Mouse (Mus musculus) testis, postnatal 10 days (tissue): ENCODE measurements around the gene Olfr713.
A peak's percentile ranks its signal among the peaks of the same experiment; 100 is the strongest.

Experiments
- DNase-seq: peaks from one replicate; pipeline ENCODE4 v3.0.0; 2021; ENCODE audit warnings: low spot score

Olfr713 gene

GRCm38 (mm10) chr7:107030874-107031273 is at the start of gene Olfr713:
Olfr713 (plus strand) TSS chr7:107031174.
- DNase-seq, result no peak

GRCm38 (mm10) chr7:106985236-106985635 is 45.7 kb upstream of the Olfr713 start:
- no peak for DNase-seq

- no peak for DNase-seq
These were observed 30.2 kb upstream of the Olfr713 start for GRCm38 (mm10) chr7:107000798-107001197.

GRCm38 (mm10) chr7:107004169-107004568 is 26.8 kb upstream of the Olfr713 start:
- DNase-seq, result no peak

- no peak for DNase-seq
These were observed 25.0 kb upstream of the Olfr713 start, which contains the start of gene Olfr2 for GRCm38 (mm10) chr7:107005972-107006371. Olfr2 (minus strand) TSS chr7:107006072.

GRCm38 (mm10) chr7:107039934-107040563 is 9.1 kb downstream of the Olfr713 start:
- no peak for DNase-seq

- DNase-seq, result no peak
These were observed 12.2 kb downstream of the Olfr713 start for GRCm38 (mm10) chr7:107043136-107043535.

- no peak for DNase-seq
These were observed 13.4 kb downstream of the Olfr713 start for GRCm38 (mm10) chr7:107044407-107044806.

- DNase-seq, result peak; percentile 47
These were observed 14.9 kb downstream of the Olfr713 start for GRCm38 (mm10) chr7:107045833-107046232.

GRCm38 (mm10) chr7:107047578-107047977 is 16.6 kb downstream of the Olfr713 start:
- no peak for DNase-seq

- no peak for DNase-seq
These were observed 39.7 kb downstream of the Olfr713 start, which contains the start of gene Olfr714 for GRCm38 (mm10) chr7:107070681-107071080. Olfr714 (plus strand) TSS chr7:107070981.
